ENCODE assay signal across 12 mouse cellular contexts in genomic region chr2:180890422-180891074, GRCm38 (mm10). TPM values are rescaled to one million over a fixed set of nuclear protein-coding genes. Genes with fewer than 3 reads are reported as not detected.
DNase-seq lines count a peak whose midpoint lies in the region; ATAC-seq and TF ChIP-seq lines count a peak whose summit lies in the region.
"Had no signal": no experiment of that assay in that cellular context is flagged by ENCODE, and none has a peak within 500 bp of the region (broad histone marks: within the 10 kb centered on the region; RNA-seq: fewer than 3 reads in every experiment).

No protein-coding gene starts in this region.

- peaks cover 100% of the 10 kb centered on the region for H3K27me3 ChIP-seq in heart, embryonic 15.5 days
- H3K27me3 ChIP-seq in forebrain, embryonic 13.5 days = peaks cover 26% of the 10 kb centered on the region
- H3K27me3 ChIP-seq in midbrain, embryonic 15.5 days (replicated peaks) = no peaks in the 10 kb centered on the region

- H3K4me2 ChIP-seq in heart, embryonic 15.5 days = 0 out of 2 replicates have a peak overlapping the region, but pooled peaks have one; percentile 10
- H3K4me2 ChIP-seq in forebrain, embryonic 13.5 days = peak overlapping the region; percentile 77
- H3K4me2 ChIP-seq in midbrain, embryonic 15.5 days = peak overlapping the region; percentile 56
- H3K4me2 ChIP-seq: limb, embryonic 15.5 days had no signal

- TF ChIP-seq POLR2A in lung, adult 2 months (IDR thresholded peaks at IDR 0.05; ENCODE audit: borderline replicate concordance, extremely low read depth, low read depth, low read length) = no peak

- intact Hi-C loops in heart, postnatal 25 days (cut with DNase I) = no loop called here

- peaks cover 22% of the 10 kb centered on the region for H3K4me1 ChIP-seq in heart, embryonic 15.5 days (replicated peaks)
- peaks cover 81% of the 10 kb centered on the region for H3K4me1 ChIP-seq in forebrain, embryonic 13.5 days
- H3K4me1 ChIP-seq in midbrain, embryonic 15.5 days = peaks cover 49% of the 10 kb centered on the region
- H3K4me1 ChIP-seq in lung, adult 2 months (ENCODE audit: control insufficient read depth, insufficient read depth, low read length) = no peaks in the 10 kb centered on the region

- H3K9ac ChIP-seq in heart, embryonic 15.5 days = no peak overlapping the region
- peak overlapping the region; percentile 98 for H3K9ac ChIP-seq in forebrain, embryonic 13.5 days
- peak overlapping the region; percentile 98 for H3K9ac ChIP-seq in midbrain, embryonic 15.5 days
- H3K9ac ChIP-seq: limb, embryonic 15.5 days had no signal

- ATAC-seq in heart, embryonic 15.5 days (replicated peaks; ENCODE audit: insufficient number of reproducible peaks, insufficient read depth, low FRiP score, low read depth) = no peak
- no peak for ATAC-seq in forebrain, embryonic 13.5 days
- ATAC-seq in midbrain, embryonic 15.5 days (replicated peaks) = peak; percentile 4

- no peaks in the 10 kb centered on the region for H3K36me3 ChIP-seq in heart, embryonic 15.5 days
- peaks cover 4% of the 10 kb centered on the region; the same call in 1 of the 2 replicates for H3K36me3 ChIP-seq in forebrain, embryonic 13.5 days (ENCODE audit: poor library complexity, severe bottlenecking)
- no peaks in the 10 kb centered on the region for H3K36me3 ChIP-seq in midbrain, embryonic 15.5 days (replicated peaks)
- H3K36me3 ChIP-seq: limb, embryonic 15.5 days had no signal

- WGBS in heart, embryonic 15.5 days = under 1% methylated on average over 26 of the region's 29 CpGs
- WGBS in forebrain, embryonic 13.5 days = 3% methylated on average over 23 of the region's 29 CpGs
- WGBS in midbrain, embryonic 15.5 days = 2% methylated on average over 26 of the region's 29 CpGs
- 3% methylated on average over 29 of the region's 29 CpGs for WGBS in lung, adult 2 months

- DNase-seq in heart, postnatal 25 days (ENCODE audit: low spot score) = no peak
- DNase-seq in ZHBTc4 (ENCODE audit: low read depth, low spot score) = peak; percentile 48
- no peak for DNase-seq in lung, adult 2 months
- DNase-seq in right cerebral cortex, postnatal 36 days (ENCODE audit: low spot score in 2 of 2) = no peak
- DNase-seq in adrenal gland, adult 18-20 months (ENCODE audit: low spot score in 2 of 2) = no peak

- no peaks in the 10 kb centered on the region for H3K9me3 ChIP-seq in heart, embryonic 15.5 days (replicated peaks)
- no peaks in the 10 kb centered on the region for H3K9me3 ChIP-seq in forebrain, embryonic 13.5 days (replicated peaks)
- no peaks in the 10 kb centered on the region for H3K9me3 ChIP-seq in midbrain, embryonic 15.5 days
- H3K9me3 ChIP-seq: limb, embryonic 15.5 days had no signal

- TF ChIP-seq CTCF in lung, adult 2 months (IDR thresholded peaks at IDR 0.05; ENCODE audit: insufficient read depth, low read length) = no peak

- 0 out of 2 replicates have a peak overlapping the region, but pooled peaks have one; percentile 2 for H3K4me3 ChIP-seq in heart, embryonic 15.5 days
- peak overlapping the region; percentile 85 for H3K4me3 ChIP-seq in forebrain, embryonic 13.5 days
- H3K4me3 ChIP-seq in midbrain, embryonic 15.5 days = peak overlapping the region; percentile 87
- H3K4me3 ChIP-seq in lung, adult 2 months (replicated peaks; ENCODE audit: extremely low read depth, low read depth, low read length) = no peak overlapping the region
- H3K4me3 ChIP-seq: limb, embryonic 15.5 days had no signal

- no peak overlapping the region for H3K27ac ChIP-seq in heart, embryonic 15.5 days
- H3K27ac ChIP-seq in forebrain, embryonic 13.5 days = peak overlapping the region; percentile 99
- peak overlapping the region; percentile 98 for H3K27ac ChIP-seq in midbrain, embryonic 15.5 days
- H3K27ac ChIP-seq: limb, embryonic 15.5 days had no signal

RNA-seq across cellular contexts. Expression of gene Ythdf1, which starts 30.2 kb away (rescaled TPM):
- polyA plus RNA-seq in heart, embryonic 15.5 days (2015; fragmentation: Nextera tagmentation; extraction: Ambion mirVana) = 32.9 and 42.2 TPM in 2 replicates
- 10 to 100 TPM; 35.6 to 35.7 TPM for total RNA-seq in heart, postnatal 25 days (2021)
- 25.3 and 33.1 TPM in 2 replicates for polyA plus RNA-seq in forebrain, embryonic 13.5 days (2015; fragmentation: Nextera tagmentation; extraction: Ambion mirVana)
- polyA plus RNA-seq in midbrain, embryonic 15.5 days (2015; fragmentation: Nextera tagmentation; extraction: Ambion mirVana) = 52.0 and 52.2 TPM in 2 replicates
- 28.2 and 42.9 TPM in 2 replicates for polyA plus RNA-seq in lung, adult 2 months (2012; rRNA removed)
- 10 to 100 TPM; 48.5 to 51.9 TPM for total RNA-seq in adrenal gland, adult 18-20 months (2021)

RNA-seq across cellular contexts. Expression of gene Birc7, which starts 38.3 kb away (rescaled TPM):
- polyA plus RNA-seq in heart, embryonic 15.5 days (2015; fragmentation: Nextera tagmentation; extraction: Ambion mirVana) = 0.11 TPM in 1 of 2 replicates, not detected in the other
- not detected for total RNA-seq in heart, postnatal 25 days (2021)
- polyA plus RNA-seq in forebrain, embryonic 13.5 days (2015; fragmentation: Nextera tagmentation; extraction: Ambion mirVana) = 0.14 and 0.25 TPM in 2 replicates
- polyA plus RNA-seq in midbrain, embryonic 15.5 days (2015; fragmentation: Nextera tagmentation; extraction: Ambion mirVana) = 0.10 and 0.31 TPM in 2 replicates
- polyA plus RNA-seq in lung, adult 2 months (2012; rRNA removed) = not detected in 2 replicates
- not detected for total RNA-seq in adrenal gland, adult 18-20 months (2021)
- total RNA-seq: CH12.LX; hematopoietic stem cell, adult 5-6 weeks had no signal
- polyA plus RNA-seq: limb, embryonic 15.5 days; small intestine, adult 2 months had no signal

Comparison
In these comparisons a context has a peak if more than half of its experiments do, and no peak if none do; other contexts are left out.
1. H3K4me2 ChIP-seq: peak in every context shown above with its lines; median percentile 77 in forebrain, embryonic 13.5 days; 56 in midbrain, embryonic 15.5 days; 10 in heart, embryonic 15.5 days.